Mouse (Mus musculus): ENCODE data around the gene Gm10306.

Gene Gm10306

GRCm38 (mm10) chr4:94605591-94605990, 49.2 kb downstream of the Gm10306 start:
- no peak for DNase-seq (ENCODE audit: low read depth, low spot score)
